Mouse (Mus musculus) heart, embryonic 16.5 days (tissue): ENCODE results near the gene Sh2d4b. TPM values are rescaled to one million over a fixed set of nuclear protein-coding genes. Genes with fewer than 3 reads are reported as not detected.

Experiments used
- ATAC-seq: fragments of 200-750 bp; cut with Nextera tagmentation; replicated peaks from 2 replicates; pipeline ENCODE4 v1.8.0; 2017; ENCODE audit warnings: moderate number of reproducible peaks; ENCODE audit not compliant: insufficient read depth, low FRiP score; ENCODE audit errors: extremely low read depth
- H3K27ac ChIP-seq: fragments of 300-500 bp; sonication (generic); 2 replicates; pipeline ENCODE4 v1.5.1; 2014; ENCODE audit warnings: mild to moderate bottlenecking, low read length, control low read depth, moderate library complexity
- H3K27me3 ChIP-seq: fragments of 300-500 bp; sonication (generic); 2 replicates; pipeline ENCODE4 v1.6.1; 2014; ENCODE audit warnings: low read length, mixed read lengths; ENCODE audit not compliant: control insufficient read depth, insufficient read depth
- H3K36me3 ChIP-seq: fragments of 300-500 bp; sonication (generic); 2 replicates; pipeline ENCODE4 v1.6.1; 2014; ENCODE audit not compliant: control insufficient read depth, insufficient read depth
- H3K4me1 ChIP-seq: fragments of 300-500 bp; sonication (generic); 2 replicates; pipeline ENCODE4 v1.6.1; 2014; ENCODE audit warnings: low read length, mixed read lengths; ENCODE audit not compliant: control insufficient read depth, insufficient read depth
- H3K4me2 ChIP-seq: fragments of 300-500 bp; sonication (generic); 2 replicates; pipeline ENCODE4 v1.6.1; 2014; ENCODE audit warnings: low read depth, mild to moderate bottlenecking, control low read depth, low read length
- H3K4me3 ChIP-seq: fragments of 300-500 bp; sonication (generic); 2 replicates; pipeline ENCODE4 v1.5.1; 2014; ENCODE audit warnings: mild to moderate bottlenecking, control low read depth, low read length
- H3K9ac ChIP-seq: fragments of 300-500 bp; sonication (generic); 2 replicates; pipeline ENCODE4 v1.6.1; 2014; ENCODE audit warnings: low read length, control low read depth
- H3K9me3 ChIP-seq: fragments of 300-500 bp; sonication (generic); replicated peaks from 2 replicates; pipeline ENCODE4 v1.6.1; 2016; ENCODE audit warnings: low read length; ENCODE audit not compliant: control insufficient read depth
- WGBS: fragments of 180-500 bp; shearing (Covaris S2); extraction: QIAGEN DNeasy Blood & Tissue Kit; methylation state at CpG from one replicate; pipeline ENCODE4 v1.1.7; 2014; 5-methylcytosine and 5-hydroxymethylcytosine counted together
- polyA plus RNA-seq: library from polyadenylated mRNA; unstranded; fragments of >200 nt; fragmentation: Nextera tagmentation; extraction: Ambion mirVana; gene quantifications from 2 replicates; pipeline ENCODE4 v1.2.1, GENCODE M21; 2015

The Sh2d4b gene
- polyA plus RNA-seq, 1 experiment from 2014 or later = 4.3 TPM

GRCm38 (mm10) chr14:40885752-40886151 lies 7.3 kb downstream of the Sh2d4b start:
- H3K4me3 ChIP-seq = no peak overlapping the region
- WGBS = 17% methylated on average over 1 of the region's 1 CpGs
- peaks cover 15% of the 10 kb centered on the region for H3K4me1 ChIP-seq
- H3K27me3 ChIP-seq = no peaks in the 10 kb centered on the region
- H3K4me2 ChIP-seq = no peak overlapping the region
- H3K9ac ChIP-seq = no peak overlapping the region
- H3K36me3 ChIP-seq = no peaks in the 10 kb centered on the region
- no peaks in the 10 kb centered on the region for H3K9me3 ChIP-seq
- 0 out of 2 replicates have a peak, but pooled peaks have one; percentile 14 for ATAC-seq
- no peak overlapping the region for H3K27ac ChIP-seq

GRCm38 (mm10) chr14:40885225-40885624 lies 7.8 kb downstream of the Sh2d4b start:
- Histone ChIP-seq H3K9me3 (no peaks in the 10 kb centered on the region), H3K4me2 (peak overlapping the region; percentile 31; the same call in 1 of the 2 replicates), H3K27ac (no peak overlapping the region), H3K4me3 (no peak overlapping the region), H3K9ac (no peak overlapping the region), H3K36me3 (no peaks in the 10 kb centered on the region), H3K27me3 (no peaks in the 10 kb centered on the region), H3K4me1 (peaks cover 15% of the 10 kb centered on the region)
- 0 out of 2 replicates have a peak, but pooled peaks have one; percentile 30 for ATAC-seq
- 26% methylated on average over 4 of the region's 4 CpGs for WGBS

GRCm38 (mm10) chr14:40874565-40874964 lies 18.5 kb downstream of the Sh2d4b start:
- no peaks in the 10 kb centered on the region for H3K4me1 ChIP-seq
- H3K9me3 ChIP-seq = no peaks in the 10 kb centered on the region
- H3K27ac ChIP-seq = no peak overlapping the region
- no peaks in the 10 kb centered on the region for H3K36me3 ChIP-seq
- no peak overlapping the region for H3K4me3 ChIP-seq
- no peak overlapping the region for H3K4me2 ChIP-seq
- no peak for ATAC-seq
- no peaks in the 10 kb centered on the region for H3K27me3 ChIP-seq
- H3K9ac ChIP-seq = no peak overlapping the region

GRCm38 (mm10) chr14:40873961-40874360 lies 19.1 kb downstream of the Sh2d4b start:
- Histone ChIP-seq H3K9me3 (no peaks in the 10 kb centered on the region), H3K4me2 (no peak overlapping the region), H3K36me3 (no peaks in the 10 kb centered on the region), H3K4me1 (no peaks in the 10 kb centered on the region), H3K4me3 (no peak overlapping the region), H3K27me3 (no peaks in the 10 kb centered on the region), H3K9ac (no peak overlapping the region), H3K27ac (no peak overlapping the region)
- no peak for ATAC-seq
- WGBS = 78% methylated on average over 5 of the region's 5 CpGs

- H3K4me1 ChIP-seq = no peaks in the 10 kb centered on the region
- no peaks in the 10 kb centered on the region for H3K9me3 ChIP-seq
- H3K4me2 ChIP-seq = no peak overlapping the region
- WGBS = 52% methylated on average over 3 of the region's 3 CpGs
- no peaks in the 10 kb centered on the region for H3K27me3 ChIP-seq
- H3K27ac ChIP-seq = no peak overlapping the region
- ATAC-seq = no peak
- H3K9ac ChIP-seq = no peak overlapping the region
- no peak overlapping the region for H3K4me3 ChIP-seq
- H3K36me3 ChIP-seq = no peaks in the 10 kb centered on the region
These were observed 22.5 kb downstream of the Sh2d4b start for GRCm38 (mm10) chr14:40870598-40870997.

- no peak overlapping the region for H3K4me2 ChIP-seq
- 59% methylated on average over 6 of the region's 6 CpGs for WGBS
- H3K4me1 ChIP-seq = no peaks in the 10 kb centered on the region
- H3K9me3 ChIP-seq = no peaks in the 10 kb centered on the region
- no peak overlapping the region for H3K9ac ChIP-seq
- no peaks in the 10 kb centered on the region for H3K27me3 ChIP-seq
- H3K27ac ChIP-seq = no peak overlapping the region
- no peak for ATAC-seq
- no peak overlapping the region for H3K4me3 ChIP-seq
- H3K36me3 ChIP-seq = no peaks in the 10 kb centered on the region
These were observed 28.1 kb downstream of the Sh2d4b start for GRCm38 (mm10) chr14:40864811-40865514.

- no peaks in the 10 kb centered on the region for H3K4me1 ChIP-seq
- H3K36me3 ChIP-seq = no peaks in the 10 kb centered on the region
- no peak overlapping the region for H3K4me2 ChIP-seq
- no peaks in the 10 kb centered on the region for H3K9me3 ChIP-seq
- ATAC-seq = no peak
- no peak overlapping the region for H3K9ac ChIP-seq
- H3K27me3 ChIP-seq = no peaks in the 10 kb centered on the region
- 59% methylated on average over 3 of the region's 3 CpGs for WGBS
- H3K4me3 ChIP-seq = no peak overlapping the region
- H3K27ac ChIP-seq = no peak overlapping the region
These were observed 29.4 kb downstream of the Sh2d4b start for GRCm38 (mm10) chr14:40863659-40864058.

GRCm38 (mm10) chr14:40863022-40863421 lies 30.0 kb downstream of the Sh2d4b start:
- Histone ChIP-seq H3K9me3 (no peaks in the 10 kb centered on the region), H3K9ac (no peak overlapping the region), H3K4me1 (no peaks in the 10 kb centered on the region), H3K4me2 (no peak overlapping the region), H3K36me3 (no peaks in the 10 kb centered on the region), H3K27me3 (no peaks in the 10 kb centered on the region), H3K27ac (no peak overlapping the region), H3K4me3 (no peak overlapping the region)
- no peak for ATAC-seq

- ATAC-seq = no peak
- H3K4me3 ChIP-seq = no peak overlapping the region
- no peak overlapping the region for H3K9ac ChIP-seq
- 34% methylated on average over 5 of the region's 5 CpGs for WGBS
- H3K4me1 ChIP-seq = no peaks in the 10 kb centered on the region
- no peaks in the 10 kb centered on the region for H3K36me3 ChIP-seq
- no peak overlapping the region for H3K4me2 ChIP-seq
- H3K9me3 ChIP-seq = no peaks in the 10 kb centered on the region
- no peak overlapping the region for H3K27ac ChIP-seq
- no peaks in the 10 kb centered on the region for H3K27me3 ChIP-seq
These were observed 40.1 kb downstream of the Sh2d4b start for GRCm38 (mm10) chr14:40852978-40853377.
